Mouse (Mus musculus): ENCODE measurements around the gene Gldc. TPM values are rescaled to one million over a fixed set of nuclear protein-coding genes. Genes with fewer than 3 reads are reported as not detected.

The Gldc gene
- polyA plus RNA-seq, 1 experiment = not detected

- H3K36me3 ChIP-seq (ENCODE audit: control insufficient read depth, insufficient read depth, low read length) = no peaks in the 10 kb centered on the region; the same call in 1 of the 2 replicates
- TF ChIP-seq CTCF (IDR thresholded peaks at IDR 0.05; ENCODE audit: extremely low read depth, insufficient read depth, insufficient read length, insufficient replicate concordance) (no peak), POLR2A (IDR thresholded peaks at IDR 0.05; ENCODE audit: low read depth, low read length) (no peak)
- no peak for DNase-seq (ENCODE audit: low read depth in 1 of 2, low spot score in 2 of 2)
- WGBS = 83% methylated on average over 2 of the region's 2 CpGs
- H3K4me1 ChIP-seq (ENCODE audit: control insufficient read depth, insufficient read depth, insufficient read length) = no peaks in the 10 kb centered on the region; the same call in 1 of the 2 replicates
- H3K27ac ChIP-seq (ENCODE audit: insufficient read depth, low read length) = no peak overlapping the region
- H3K4me3 ChIP-seq (ENCODE audit: extremely low read depth, insufficient read depth, insufficient read length) = no peak overlapping the region
- no peaks in the 10 kb centered on the region for H3K27me3 ChIP-seq (ENCODE audit: control insufficient read depth, insufficient read depth, low read length)
Observed at GRCm38 (mm10) chr19:30050584-30050983, 124.6 kb downstream of the Gldc start.

Other genes starting within 250 kb of the Gldc start
- gene Trpd52l3, start 171.6 kb downstream of the Gldc start, polyA plus RNA-seq (2012; rRNA removed) = not detected in 2 replicates
- 18.7 and 26.2 TPM in 2 replicates for gene Uhrf2, start 144.9 kb downstream of the Gldc start, polyA plus RNA-seq (2012; rRNA removed)
- not detected in 2 replicates for gene Mbl2, start 57.5 kb upstream of the Gldc start, polyA plus RNA-seq (2012; rRNA removed)

All from spleen, adult 2 months (tissue).